Mouse (Mus musculus) myocyte (in vitro differentiated cells): ENCODE data around the gene Hoxc12. TPM values are rescaled to one million over a fixed set of nuclear protein-coding genes. Genes with fewer than 3 reads are reported as not detected.

Experiments used
- H3K27me3 ChIP-seq: one replicate; pipeline ENCODE4 v1.6.1; 2011; ENCODE audit not compliant: control insufficient read depth, insufficient read depth, insufficient read length
- H3K36me3 ChIP-seq: one replicate; pipeline ENCODE4 v1.6.1; 2011; ENCODE audit not compliant: control insufficient read depth, insufficient read depth
- H3K4me2 ChIP-seq: one replicate; pipeline ENCODE4 v1.6.1; 2011; ENCODE audit warnings: low read depth, control low read depth
- H3K4me3 ChIP-seq: one replicate; pipeline ENCODE4 v1.5.1; 2011; ENCODE audit warnings: mild to moderate bottlenecking, control low read depth, moderate library complexity
- H3K79me2 ChIP-seq: one replicate; pipeline ENCODE4 v1.6.1; 2011; ENCODE audit not compliant: control insufficient read depth, insufficient read depth
- H3ac ChIP-seq: one replicate; pipeline ENCODE4 v1.6.1; 2011; ENCODE audit not compliant: control insufficient read depth, insufficient read length
- CEBPB ChIP-seq: IDR thresholded peaks from 2 replicates; pipeline ENCODE4 v1.6.1; 2011; ENCODE audit warnings: mild to moderate bottlenecking, moderate library complexity; ENCODE audit not compliant: poor library complexity, insufficient read depth, severe bottlenecking
- E2F4 ChIP-seq: IDR thresholded peaks from one replicate; pipeline ENCODE4 v1.6.1; 2011; ENCODE audit warnings: mild to moderate bottlenecking, control low read depth, moderate library complexity; ENCODE audit not compliant: insufficient read depth
- MAX ChIP-seq: IDR thresholded peaks from one replicate; pipeline ENCODE4 v1.6.1; 2011; ENCODE audit warnings: low read depth, mild to moderate bottlenecking, control low read depth
- MYOD1 ChIP-seq, 3 experiments: IDR thresholded peaks; one replicate each; pipeline ENCODE4 v1.6.1; 2011; ENCODE audit warnings: control low read depth in 2 of 3, low read depth in 2 of 3, mild to moderate bottlenecking in 2 of 3, moderate library complexity in 1 of 3; ENCODE audit not compliant: insufficient read length in 2 of 3, control insufficient read depth in 1 of 3
- MYOG ChIP-seq, 3 experiments: IDR thresholded peaks; one replicate each; pipeline ENCODE4 v1.6.1; 2011; ENCODE audit warnings: control low read depth in 2 of 3, low read depth in 2 of 3, mild to moderate bottlenecking in 2 of 3; ENCODE audit not compliant: insufficient read length in 2 of 3, control insufficient read depth in 1 of 3, insufficient read depth in 1 of 3
- POLR2A ChIP-seq: IDR thresholded peaks from one replicate; pipeline ENCODE4 v1.6.1; 2011; ENCODE audit warnings: low read depth, mild to moderate bottlenecking, control low read depth, moderate library complexity; ENCODE audit not compliant: insufficient read length
- POLR2AphosphoS2 ChIP-seq: IDR thresholded peaks from one replicate; pipeline ENCODE4 v1.6.1; 2011; ENCODE audit warnings: low read depth, control low read depth; ENCODE audit not compliant: insufficient read length
- REST ChIP-seq: IDR thresholded peaks from one replicate; pipeline ENCODE4 v1.6.1; 2011; ENCODE audit warnings: mild to moderate bottlenecking, control low read depth, moderate library complexity; ENCODE audit not compliant: insufficient read depth, insufficient read length
- SRF ChIP-seq: IDR thresholded peaks from one replicate; pipeline ENCODE4 v1.6.1; 2011; ENCODE audit warnings: low read depth; ENCODE audit not compliant: control insufficient read depth, insufficient read length
- TCF12 ChIP-seq: IDR thresholded peaks from one replicate; pipeline ENCODE4 v1.6.1; 2011; ENCODE audit warnings: mild to moderate bottlenecking, control low read depth; ENCODE audit not compliant: poor library complexity, insufficient read depth, severe bottlenecking
- TCF3 ChIP-seq: IDR thresholded peaks from one replicate; pipeline ENCODE4 v1.6.1; 2011; ENCODE audit warnings: low read depth, control low read depth; ENCODE audit not compliant: insufficient read length
- USF1 ChIP-seq: IDR thresholded peaks from one replicate; pipeline ENCODE4 v1.6.1; 2011; ENCODE audit warnings: low read depth, mild to moderate bottlenecking, control low read depth, moderate library complexity
- polyA plus RNA-seq: library from polyadenylated mRNA; unstranded; fragments of >200 nt; fragmentation: generic; extraction: Trizol; gene quantifications from one replicate; pipeline ENCODE4 v1.2.1, GENCODE M21; 2012; ENCODE audit warnings: missing spikeins

The Hoxc12 gene
- polyA plus RNA-seq, 1 experiment = 5.6 TPM

GRCm38 (mm10) chr15:102988078-102988477, 51.5 kb downstream of the Hoxc12 start:
- no peak overlapping the region for H3K4me3 ChIP-seq
- no peak overlapping the region for H3ac ChIP-seq
- H3K27me3 ChIP-seq = no peaks in the 10 kb centered on the region
- H3K36me3 ChIP-seq = no peaks in the 10 kb centered on the region
- TF ChIP-seq E2F4 (no peak), MYOG (IDR thresholded peaks at IDR 0.05; ENCODE audit: control insufficient read depth in 1 of 3, insufficient read depth in 1 of 3, insufficient read length in 2 of 3, low read depth in 2 of 3) (no peak), REST (no peak), CEBPB (no peak), SRF (no peak), USF1 (no peak), MAX (no peak), TCF3 (no peak), TCF12 (no peak), MYOD1 (IDR thresholded peaks at IDR 0.05; ENCODE audit: control insufficient read depth in 1 of 3, insufficient read length in 2 of 3, low read depth in 2 of 3) (no peak), POLR2AphosphoS2 (no peak), POLR2A (no peak)
- H3K4me2 ChIP-seq = no peak overlapping the region
- peaks cover 51% of the 10 kb centered on the region for H3K79me2 ChIP-seq

Other genes starting within 250 kb of the Hoxc12 start
- gene Calcoco1, start 214.6 kb upstream of the Hoxc12 start, polyA plus RNA-seq = 117 TPM
- gene Hoxc13, start 15.7 kb upstream of the Hoxc12 start, polyA plus RNA-seq = 5.8 TPM
- 20.5 TPM for gene Hoxc11, start 17.7 kb downstream of the Hoxc12 start, polyA plus RNA-seq
- gene Hoxc10, start 30.0 kb downstream of the Hoxc12 start, polyA plus RNA-seq = 43.5 TPM
- 1.2 TPM for gene Hoxc5, start 30.7 kb downstream of the Hoxc12 start, polyA plus RNA-seq
- 10.5 TPM for gene Hoxc9, start 39.7 kb downstream of the Hoxc12 start, polyA plus RNA-seq
- gene Hoxc8, start 53.9 kb downstream of the Hoxc12 start, polyA plus RNA-seq = 0.71 TPM
- gene Hoxc6, start 61.5 kb downstream of the Hoxc12 start, polyA plus RNA-seq = 14.0 TPM
- gene Hoxc4, start 82.2 kb downstream of the Hoxc12 start, polyA plus RNA-seq = 3.6 TPM
- 18.6 TPM for gene Smug1, start 230.3 kb downstream of the Hoxc12 start, polyA plus RNA-seq